Mouse (Mus musculus): Measurements from ENCODE around the gene Galntl6. TPM values are rescaled to one million over a fixed set of nuclear protein-coding genes. Genes with fewer than 3 reads are reported as not detected.

Gene Galntl6
- total and polyA plus RNA-seq, 2 experiments from 2014 or later: 17.5 to 24.3 TPM

DNA sequence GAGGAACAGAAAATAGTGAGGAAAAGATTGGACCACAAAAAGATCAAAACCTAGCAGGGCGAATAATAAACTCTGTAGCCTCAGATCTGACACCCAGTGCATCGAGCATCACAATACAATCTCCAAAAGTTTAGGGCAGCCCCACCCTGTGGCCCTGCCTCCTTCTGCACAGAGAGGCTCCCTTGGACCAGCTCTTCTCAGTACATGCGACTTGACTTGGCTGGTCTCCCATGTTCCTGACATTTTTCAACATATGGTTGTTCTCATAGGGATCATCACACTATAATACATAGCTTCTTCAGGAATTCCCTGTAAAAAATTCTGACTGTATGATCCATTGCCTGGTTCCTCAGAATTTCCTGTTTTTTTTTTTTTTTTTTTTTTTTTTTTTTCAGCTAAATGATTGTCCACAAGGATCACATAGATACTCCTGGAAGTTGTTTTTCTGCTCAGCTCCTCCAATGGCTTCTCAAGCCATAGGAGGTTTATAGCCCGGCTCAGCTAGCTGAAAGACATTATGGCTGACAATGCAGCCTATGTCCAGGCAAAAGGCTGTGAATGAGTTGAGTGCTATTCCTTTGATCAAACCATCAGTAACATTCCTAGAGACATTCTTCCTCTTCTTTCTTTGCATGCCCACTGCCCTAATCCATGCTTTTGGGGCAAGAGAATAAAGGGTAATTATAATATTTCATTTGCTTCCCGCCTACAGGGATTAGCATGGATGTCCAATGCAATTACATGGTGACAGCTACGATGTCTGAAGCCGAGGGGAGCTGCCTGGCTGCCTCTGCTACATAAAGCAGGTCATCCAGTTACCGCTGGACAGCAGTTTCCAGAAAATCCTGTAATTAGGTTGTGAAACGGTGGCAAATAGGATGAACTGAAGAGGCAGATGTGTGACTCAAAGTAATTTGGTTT lies 993.5 kb downstream of the Galntl6 start:
- DNase-seq (ENCODE audit: low spot score) (peak; percentile 48), ATAC-seq (ENCODE audit: low FRiP score) (peak; percentile 45; the same call in 1 of the 2 replicates)
- Histone ChIP-seq H3K27ac (ENCODE audit: low read depth, low read length) (0 out of 2 replicates have a peak overlapping the region, but pooled peaks have one; percentile 27), H3K4me2 (ENCODE audit: low read depth, low read length, poor library complexity, severe bottlenecking) (no peak overlapping the region), H3K9me3 (ENCODE audit: low read length) (no peaks in the 10 kb centered on the region), H3K27me3 (ENCODE audit: insufficient read depth, low read length) (no peaks in the 10 kb centered on the region), H3K4me1 (ENCODE audit: insufficient read depth, low read length) (no peaks in the 10 kb centered on the region), H3K9ac (replicated peaks; ENCODE audit: low read length, poor library complexity, severe bottlenecking) (no peak overlapping the region), H3K4me3 (ENCODE audit: low read depth, low read length) (no peak overlapping the region), H3K36me3 (ENCODE audit: insufficient read depth, low read length) (no peaks in the 10 kb centered on the region)
- TF ChIP-seq CTCF (IDR thresholded peaks at IDR 0.05): no peak
- WGBS: 25% methylated on average over 9 of the region's 9 CpGs

DNA sequence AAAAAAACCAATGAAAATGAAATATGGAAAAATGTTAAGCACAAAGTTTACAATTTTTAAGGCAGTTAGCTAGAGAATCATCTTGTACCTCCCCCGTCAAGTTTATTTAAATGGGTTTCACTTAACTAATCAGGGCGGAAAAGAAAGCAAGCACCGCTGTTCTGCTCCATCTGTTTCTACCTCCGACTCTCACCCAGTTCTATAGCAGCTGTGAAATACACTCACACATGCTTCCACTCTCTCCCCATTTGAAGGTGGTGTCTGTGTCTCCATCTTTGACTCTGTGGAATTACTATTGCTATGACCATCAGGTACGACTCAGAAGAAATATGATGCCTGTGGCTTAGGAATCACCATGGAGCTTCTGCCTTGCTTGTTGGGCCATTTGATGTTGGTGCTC lies 1019.1 kb downstream of the Galntl6 start:
- no peak overlapping the region for H3K9ac ChIP-seq (replicated peaks; ENCODE audit: low read length, poor library complexity, severe bottlenecking)
- no peaks in the 10 kb centered on the region for H3K27me3 ChIP-seq (ENCODE audit: insufficient read depth, low read length)
- WGBS: 94% methylated on average over 5 of the region's 5 CpGs
- TF ChIP-seq CTCF (IDR thresholded peaks at IDR 0.05): no peak
- H3K27ac ChIP-seq (ENCODE audit: low read depth, low read length): no peak overlapping the region
- H3K4me1 ChIP-seq (ENCODE audit: insufficient read depth, low read length): no peaks in the 10 kb centered on the region
- H3K4me2 ChIP-seq (ENCODE audit: low read depth, low read length, poor library complexity, severe bottlenecking): no peak overlapping the region
- H3K9me3 ChIP-seq (ENCODE audit: low read length): no peaks in the 10 kb centered on the region
- ATAC-seq (ENCODE audit: low FRiP score) (no peak), DNase-seq (ENCODE audit: low spot score) (no peak)
- no peaks in the 10 kb centered on the region for H3K36me3 ChIP-seq (ENCODE audit: insufficient read depth, low read length)
- H3K4me3 ChIP-seq (ENCODE audit: low read depth, low read length): no peak overlapping the region

DNA sequence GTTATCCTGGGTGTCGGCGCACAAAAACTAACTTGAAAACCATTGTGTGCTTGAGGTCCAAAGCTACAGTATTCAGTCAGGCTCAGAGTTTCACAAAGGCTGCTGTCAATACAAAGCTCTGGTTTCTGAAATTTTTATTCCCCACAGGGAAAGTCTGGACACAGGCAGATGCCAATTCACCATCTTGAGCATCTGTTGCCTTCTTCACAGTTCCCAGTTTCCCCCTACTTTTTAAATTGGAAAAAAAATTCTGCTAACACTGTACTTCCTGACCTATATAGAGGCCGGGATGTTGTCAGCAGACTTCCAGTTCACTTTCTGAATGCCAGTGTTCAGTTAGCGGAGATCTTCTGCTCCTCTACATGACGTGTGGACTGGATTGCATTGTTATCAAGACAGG lies 1020.3 kb downstream of the Galntl6 start:
- 83% methylated on average over 5 of the region's 5 CpGs for WGBS
- Histone ChIP-seq H3K4me2 (ENCODE audit: low read depth, low read length, poor library complexity, severe bottlenecking) (no peak overlapping the region), H3K36me3 (ENCODE audit: insufficient read depth, low read length) (no peaks in the 10 kb centered on the region), H3K4me1 (ENCODE audit: insufficient read depth, low read length) (no peaks in the 10 kb centered on the region), H3K27me3 (ENCODE audit: insufficient read depth, low read length) (no peaks in the 10 kb centered on the region), H3K4me3 (ENCODE audit: low read depth, low read length) (no peak overlapping the region), H3K27ac (ENCODE audit: low read depth, low read length) (no peak overlapping the region), H3K9me3 (ENCODE audit: low read length) (no peaks in the 10 kb centered on the region), H3K9ac (replicated peaks; ENCODE audit: low read length, poor library complexity, severe bottlenecking) (no peak overlapping the region)
- ATAC-seq (ENCODE audit: low FRiP score) (no peak), DNase-seq (ENCODE audit: low spot score) (no peak)
- no peak for TF ChIP-seq CTCF (IDR thresholded peaks at IDR 0.05)

DNA sequence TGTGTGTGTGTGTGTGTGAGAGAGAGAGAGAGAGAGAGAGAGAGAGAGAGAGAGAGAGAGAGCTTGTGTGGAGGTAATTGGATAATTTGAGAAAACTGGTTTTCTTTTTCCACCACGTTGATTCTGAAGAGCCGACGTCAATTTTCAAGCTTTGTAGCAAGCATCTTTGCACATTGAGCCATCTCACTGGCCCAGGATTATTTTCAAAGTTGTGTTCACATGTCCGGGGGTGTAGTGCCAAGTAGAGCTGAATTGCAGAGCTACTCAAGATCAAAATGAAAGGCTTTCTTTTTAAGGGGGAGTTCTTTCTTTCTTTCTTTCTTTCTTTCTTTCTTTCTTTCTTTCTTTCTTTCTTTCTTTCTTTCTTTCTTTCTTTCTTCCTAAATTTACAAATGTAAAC lies 1022.3 kb downstream of the Galntl6 start:
- no peaks in the 10 kb centered on the region for H3K4me1 ChIP-seq (ENCODE audit: insufficient read depth, low read length)
- H3K27ac ChIP-seq (ENCODE audit: low read depth, low read length): no peak overlapping the region
- no peak for TF ChIP-seq CTCF (IDR thresholded peaks at IDR 0.05)
- no peak overlapping the region for H3K4me2 ChIP-seq (ENCODE audit: low read depth, low read length, poor library complexity, severe bottlenecking)
- DNase-seq (ENCODE audit: low spot score): no peak
- no peak for ATAC-seq (ENCODE audit: low FRiP score)
- H3K9me3 ChIP-seq (ENCODE audit: low read length): no peaks in the 10 kb centered on the region
- no peaks in the 10 kb centered on the region for H3K36me3 ChIP-seq (ENCODE audit: insufficient read depth, low read length)
- H3K9ac ChIP-seq (replicated peaks; ENCODE audit: low read length, poor library complexity, severe bottlenecking): no peak overlapping the region
- no peaks in the 10 kb centered on the region for H3K27me3 ChIP-seq (ENCODE audit: insufficient read depth, low read length)
- no peak overlapping the region for H3K4me3 ChIP-seq (ENCODE audit: low read depth, low read length)
- 76% methylated on average over 4 of the region's 4 CpGs for WGBS

DNA sequence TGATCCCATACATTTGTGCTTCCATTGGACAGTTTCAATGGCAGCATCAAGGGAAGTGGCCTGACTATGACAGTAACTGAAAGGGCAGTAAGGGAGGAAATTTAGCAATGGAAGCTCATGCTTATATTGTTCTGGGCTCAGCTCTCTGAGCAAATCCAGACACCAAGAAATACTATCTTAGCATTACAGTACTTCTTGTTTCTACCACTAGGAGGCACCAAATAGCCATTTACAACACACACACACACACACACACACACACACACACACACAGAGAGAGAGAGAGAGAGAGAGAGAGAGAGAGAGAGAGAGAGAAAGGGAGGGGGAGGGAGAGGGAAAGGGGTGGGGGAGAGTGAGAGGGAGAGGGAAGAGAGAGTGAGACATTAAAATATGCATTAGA lies 1023.6 kb downstream of the Galntl6 start:
- DNase-seq (ENCODE audit: low spot score): no peak
- TF ChIP-seq CTCF (IDR thresholded peaks at IDR 0.05): peak; percentile 23
- Histone ChIP-seq H3K9ac (replicated peaks; ENCODE audit: low read length, poor library complexity, severe bottlenecking) (no peak overlapping the region), H3K4me2 (ENCODE audit: low read depth, low read length, poor library complexity, severe bottlenecking) (no peak overlapping the region), H3K27ac (ENCODE audit: low read depth, low read length) (no peak overlapping the region), H3K4me3 (ENCODE audit: low read depth, low read length) (no peak overlapping the region), H3K27me3 (ENCODE audit: insufficient read depth, low read length) (no peaks in the 10 kb centered on the region), H3K9me3 (ENCODE audit: low read length) (no peaks in the 10 kb centered on the region), H3K36me3 (ENCODE audit: insufficient read depth, low read length) (no peaks in the 10 kb centered on the region), H3K4me1 (ENCODE audit: insufficient read depth, low read length) (no peaks in the 10 kb centered on the region)
- ATAC-seq (ENCODE audit: low FRiP score): no peak

DNA sequence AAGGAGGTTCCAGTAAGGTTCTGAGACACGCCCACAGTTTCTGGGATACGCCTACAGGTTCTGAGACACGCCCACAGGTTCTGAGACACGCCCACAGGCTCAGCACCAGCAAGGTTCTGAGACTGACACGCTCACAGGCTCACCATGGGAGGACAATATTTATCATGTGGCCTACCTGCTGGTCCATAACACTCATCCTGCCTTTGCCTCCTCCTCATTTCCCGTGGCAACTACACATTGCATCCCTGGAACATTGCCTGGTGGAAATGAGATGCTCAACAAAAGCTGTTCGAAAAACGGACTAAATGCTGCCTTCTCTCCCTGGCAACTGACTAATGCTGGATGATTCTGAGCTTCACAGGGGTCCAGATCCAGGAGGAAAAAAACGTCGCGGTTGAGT lies 1033.0 kb downstream of the Galntl6 start:
- TF ChIP-seq CTCF (IDR thresholded peaks at IDR 0.05): no peak
- DNase-seq (ENCODE audit: low spot score) (peak; percentile 14), ATAC-seq (ENCODE audit: low FRiP score) (no peak)
- Histone ChIP-seq H3K4me1 (ENCODE audit: insufficient read depth, low read length) (no peaks in the 10 kb centered on the region), H3K9me3 (ENCODE audit: low read length) (no peaks in the 10 kb centered on the region), H3K4me2 (ENCODE audit: low read depth, low read length, poor library complexity, severe bottlenecking) (no peak overlapping the region), H3K36me3 (ENCODE audit: insufficient read depth, low read length) (no peaks in the 10 kb centered on the region), H3K27ac (ENCODE audit: low read depth, low read length) (no peak overlapping the region), H3K4me3 (ENCODE audit: low read depth, low read length) (no peak overlapping the region), H3K27me3 (ENCODE audit: insufficient read depth, low read length) (no peaks in the 10 kb centered on the region), H3K9ac (replicated peaks; ENCODE audit: low read length, poor library complexity, severe bottlenecking) (no peak overlapping the region)
- WGBS: 50% methylated on average over 11 of the region's 11 CpGs
